Mouse (Mus musculus) cerebellum, adult 9-11 months (tissue): ENCODE data around the gene Mum1.

Source experiments
- DNase-seq: peaks from one replicate; pipeline ENCODE4 v3.0.0; 2022

The Mum1 gene

GRCm38 (mm10) chr10:80226416-80227165, at the start of gene Mum1:
Mum1 (plus strand) TSS chr10:80226434.
- peak; percentile 99 for DNase-seq

GRCm38 (mm10) chr10:80177441-80178279, 48.6 kb upstream of the Mum1 start:
- peak; percentile 55 for DNase-seq

GRCm38 (mm10) chr10:80179068-80180051, 46.9 kb upstream of the Mum1 start, which contains the start of gene Efna2:
Efna2 (plus strand) TSS chr10:80179482.
- DNase-seq, result peak; percentile 70

GRCm38 (mm10) chr10:80180288-80180687, 45.9 kb upstream of the Mum1 start:
- peak; percentile 52 for DNase-seq

- DNase-seq, result peak; percentile 36
Measured at GRCm38 (mm10) chr10:80180823-80181222, 45.4 kb upstream of the Mum1 start.

- peak; percentile 31 for DNase-seq
Measured at GRCm38 (mm10) chr10:80182547-80182946, 43.7 kb upstream of the Mum1 start.

- no peak for DNase-seq
Measured at GRCm38 (mm10) chr10:80186649-80187048, 39.6 kb upstream of the Mum1 start.

GRCm38 (mm10) chr10:80187739-80188138, 38.5 kb upstream of the Mum1 start:
- DNase-seq, result no peak

- peak; percentile 41 for DNase-seq
Measured at GRCm38 (mm10) chr10:80188453-80189024, 37.7 kb upstream of the Mum1 start.

GRCm38 (mm10) chr10:80189999-80190398, 36.2 kb upstream of the Mum1 start:
- peak; percentile 21 for DNase-seq

GRCm38 (mm10) chr10:80190491-80191051, 35.7 kb upstream of the Mum1 start:
- DNase-seq, result peak; percentile 44

- peak; percentile 5 for DNase-seq
Measured at GRCm38 (mm10) chr10:80193976-80194375, 32.3 kb upstream of the Mum1 start.

GRCm38 (mm10) chr10:80194441-80194840, 31.8 kb upstream of the Mum1 start:
- no peak for DNase-seq

GRCm38 (mm10) chr10:80196167-80196566, 30.1 kb upstream of the Mum1 start:
- no peak for DNase-seq

GRCm38 (mm10) chr10:80196778-80197581, 29.3 kb upstream of the Mum1 start:
- DNase-seq, result no peak

- DNase-seq, result peak; percentile 84
Measured at GRCm38 (mm10) chr10:80199440-80200008, 26.7 kb upstream of the Mum1 start.

GRCm38 (mm10) chr10:80200485-80200884, 25.7 kb upstream of the Mum1 start:
- no peak for DNase-seq

GRCm38 (mm10) chr10:80204055-80204454, 22.2 kb upstream of the Mum1 start:
- no peak for DNase-seq

GRCm38 (mm10) chr10:80207201-80207600, 19.0 kb upstream of the Mum1 start:
- DNase-seq, result no peak

- no peak for DNase-seq
Measured at GRCm38 (mm10) chr10:80207676-80208075, 18.6 kb upstream of the Mum1 start.

- DNase-seq, result no peak
Measured at GRCm38 (mm10) chr10:80208248-80208647, 18.0 kb upstream of the Mum1 start.
